Mouse (Mus musculus) ES-E14 (cell line): ENCODE data around the gene Itsn1.

ENCODE experiments used
- CHD2 ChIP-seq: IDR thresholded peaks from 2 replicates; pipeline ENCODE4 v1.6.1; 2014; ENCODE audit warnings: mild to moderate bottlenecking, low read depth, low read length, inconsistent platforms
- HCFC1 ChIP-seq: IDR thresholded peaks from 2 replicates; pipeline ENCODE4 v1.6.1; 2012; ENCODE audit warnings: low read length, inconsistent platforms, borderline replicate concordance; ENCODE audit not compliant: insufficient read depth
- MAFK ChIP-seq: IDR thresholded peaks from 2 replicates; pipeline ENCODE4 v1.6.1; 2014; ENCODE audit warnings: mild to moderate bottlenecking, low read depth, low read length, inconsistent platforms; ENCODE audit not compliant: insufficient read depth

DNA sequence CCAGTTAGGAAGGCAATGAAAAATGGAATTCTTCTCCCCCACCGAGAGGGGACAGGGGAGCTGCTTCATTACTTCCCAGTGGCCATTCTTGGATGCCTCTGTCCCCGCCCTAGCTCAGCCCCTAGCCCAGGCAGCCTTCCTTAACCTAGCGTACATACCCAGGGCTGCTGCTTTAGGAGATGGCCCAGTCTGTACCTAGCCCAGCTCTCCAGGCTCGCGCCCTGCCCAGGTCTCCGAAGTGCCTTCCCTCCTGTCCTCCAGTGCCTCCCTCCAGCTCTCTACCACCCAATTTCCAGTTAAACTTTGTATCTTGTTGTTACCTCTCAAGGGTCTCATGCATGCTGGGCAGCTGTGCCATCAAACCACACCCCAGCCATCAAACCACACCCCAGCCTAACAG is 106.7 kb downstream of the Itsn1 start:
- TF ChIP-seq MAFK, result no peak
- TF ChIP-seq HCFC1, result no peak
- TF ChIP-seq CHD2, result no peak
